Mouse (Mus musculus): Measurements from ENCODE around the gene Slc10a6.

Gene Slc10a6

DNA sequence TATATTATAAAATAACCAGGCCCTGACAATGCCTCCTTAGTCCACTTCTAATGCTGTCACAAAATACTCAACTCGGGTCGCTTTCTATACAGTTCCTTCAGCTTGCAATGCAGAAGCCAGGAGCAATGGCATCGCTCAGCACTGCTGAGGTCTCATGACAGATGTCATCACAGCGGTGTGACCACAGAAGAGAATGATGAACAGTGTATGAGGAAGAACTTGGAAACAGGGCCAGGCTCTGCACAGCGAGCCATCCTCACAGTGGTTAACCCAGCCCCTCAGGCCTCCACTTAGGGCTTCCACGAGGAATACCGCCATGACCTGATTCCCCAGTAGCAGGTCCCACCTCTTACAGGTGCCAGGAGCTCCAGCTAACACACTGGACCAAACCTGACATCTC is 14.8 kb downstream of the Slc10a6 start:
- DNase-seq, result no peak

DNA sequence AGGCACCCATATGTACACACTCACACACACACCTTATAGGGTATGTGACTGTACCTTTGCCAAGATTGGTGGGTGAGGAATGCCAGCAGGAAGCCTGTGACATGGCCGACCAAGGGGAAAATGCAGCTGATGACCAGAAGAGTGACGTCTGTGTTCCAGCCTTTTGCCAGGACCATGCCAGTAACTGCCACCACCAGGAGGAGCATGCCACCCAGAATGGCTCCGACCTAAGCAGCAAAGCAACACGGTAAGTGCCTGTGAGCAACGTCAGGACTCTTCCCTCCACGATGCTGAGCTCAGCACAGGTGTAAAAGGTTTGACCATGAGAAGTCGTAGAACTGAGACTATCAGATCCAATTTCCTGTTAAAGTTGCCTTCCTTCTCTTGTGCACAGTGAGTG is 16.9 kb downstream of the Slc10a6 start:
- DNase-seq, result no peak

DNA sequence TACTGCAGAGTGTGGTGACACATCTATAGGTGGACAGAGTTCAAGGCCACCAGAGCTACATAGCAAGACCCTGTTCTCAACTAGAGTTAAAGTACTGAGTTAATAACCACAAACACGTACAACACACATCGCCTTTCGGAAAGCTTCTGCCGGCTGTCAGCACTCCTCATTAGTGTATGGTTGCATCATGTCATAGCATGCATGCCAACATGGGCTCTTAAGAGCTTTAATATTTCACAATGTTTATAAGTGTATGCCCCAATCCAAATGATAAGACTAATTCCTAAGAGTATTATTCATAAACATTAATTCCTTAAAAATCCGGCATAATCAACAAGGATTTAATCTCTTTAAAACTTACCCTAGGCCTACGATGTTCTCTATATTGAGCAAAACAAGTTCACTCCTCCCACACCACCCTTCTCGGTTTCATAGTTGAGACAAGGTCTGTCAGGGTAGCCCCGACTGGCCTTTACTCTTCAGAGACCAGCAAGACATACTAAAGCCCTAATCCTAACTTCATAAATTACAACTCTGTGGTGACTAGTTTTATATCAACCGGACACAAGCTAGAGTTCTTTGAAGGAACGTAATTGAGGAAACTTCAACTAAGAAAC is 18.2 kb downstream of the Slc10a6 start:
- no peak for DNase-seq

DNA sequence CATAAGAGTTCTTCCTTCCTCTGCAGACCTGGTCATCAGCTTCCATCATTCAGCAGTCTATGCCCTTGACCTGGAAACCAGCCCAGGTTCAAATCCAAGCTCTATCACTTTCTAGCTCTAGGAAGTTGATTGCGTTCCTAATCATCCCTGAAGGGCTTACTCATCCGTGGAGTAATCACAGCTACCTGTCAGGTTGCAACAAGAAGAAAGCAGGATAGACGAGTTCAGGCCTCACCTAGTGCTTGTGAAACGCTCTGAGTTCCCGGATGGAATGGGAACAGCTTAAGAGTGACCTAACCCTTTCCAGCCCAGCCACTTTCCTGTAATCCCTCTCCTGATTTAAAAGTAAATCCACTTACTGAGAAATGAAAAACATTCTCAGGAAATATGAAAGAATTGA is 19.1 kb downstream of the Slc10a6 start:
- no peak for DNase-seq

DNA sequence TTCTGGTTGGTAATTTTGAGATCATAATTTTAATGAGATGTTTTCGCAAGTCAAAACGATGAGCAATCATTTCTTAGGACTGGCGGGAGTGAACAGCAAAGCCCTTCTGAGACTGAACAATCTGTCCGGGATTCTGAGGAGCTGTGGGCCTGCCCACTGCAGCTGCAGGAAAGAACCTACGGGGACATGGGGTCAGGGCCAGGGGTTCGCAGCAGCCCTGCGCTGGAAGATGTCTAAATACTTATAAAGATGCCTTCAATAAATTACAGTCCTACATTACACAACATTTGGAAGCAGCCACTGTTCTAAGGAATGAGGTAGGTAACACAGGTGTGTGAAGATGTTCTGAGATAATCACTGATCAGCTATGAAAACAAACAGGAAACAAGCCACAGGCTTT is 23.5 kb downstream of the Slc10a6 start:
- no peak for DNase-seq

DNA sequence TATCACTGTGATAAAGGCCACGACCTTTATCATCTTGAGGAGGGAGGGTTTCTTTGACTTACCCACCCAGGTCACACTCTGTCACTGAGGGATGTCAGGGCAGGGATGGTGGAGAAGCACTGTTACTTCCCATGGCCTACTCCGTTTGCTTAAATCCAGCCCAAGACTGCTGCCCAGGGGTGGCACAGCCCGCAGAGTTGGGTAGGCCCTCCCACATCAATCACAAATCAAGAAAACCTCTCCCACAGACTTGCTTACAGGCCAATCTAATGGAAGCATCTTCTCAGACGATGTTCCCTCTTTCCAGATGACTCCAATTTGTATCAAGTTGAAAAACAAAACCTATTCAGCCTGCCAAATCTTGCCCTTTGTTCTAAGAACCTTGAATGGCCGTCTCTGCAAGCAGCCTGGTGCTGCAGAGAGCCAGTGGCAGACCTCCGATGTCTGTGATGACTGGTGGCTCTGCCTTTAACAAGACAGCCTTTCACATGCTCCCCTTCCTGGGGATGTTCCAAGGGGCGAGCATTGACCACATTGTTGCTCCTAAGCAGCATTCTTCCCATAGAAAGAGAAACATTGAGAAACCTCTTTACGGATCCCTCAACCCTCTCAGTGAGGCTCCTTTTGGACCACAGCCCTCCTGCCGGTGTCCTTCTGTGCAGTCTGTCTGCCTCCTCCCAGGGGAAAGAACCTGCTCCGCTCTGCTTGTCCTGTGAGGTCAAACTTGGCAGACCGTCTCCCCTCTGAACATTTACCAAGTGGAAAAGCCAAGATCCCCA is 25.9 kb downstream of the Slc10a6 start:
- no peak for DNase-seq

DNA sequence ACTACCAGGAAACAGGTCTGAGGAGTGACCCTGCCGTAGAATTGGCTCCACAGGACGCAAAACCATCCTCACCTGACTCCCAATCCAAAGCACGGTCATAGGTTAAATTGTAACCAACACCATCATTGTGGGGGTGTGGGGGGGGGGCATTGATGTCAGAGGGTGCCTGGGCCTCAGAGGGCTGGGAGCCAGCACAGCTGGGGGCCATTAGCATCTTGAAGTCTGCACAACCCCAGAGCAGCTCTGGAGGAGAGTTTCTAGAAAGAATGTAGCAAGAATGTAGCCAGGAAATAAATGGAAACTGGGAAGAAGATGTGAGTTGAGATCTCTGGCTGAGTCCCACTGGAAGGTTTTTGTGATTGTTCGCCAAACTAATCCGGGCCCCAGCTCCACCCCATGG is 30.3 kb downstream of the Slc10a6 start:
- no peak for DNase-seq

DNA sequence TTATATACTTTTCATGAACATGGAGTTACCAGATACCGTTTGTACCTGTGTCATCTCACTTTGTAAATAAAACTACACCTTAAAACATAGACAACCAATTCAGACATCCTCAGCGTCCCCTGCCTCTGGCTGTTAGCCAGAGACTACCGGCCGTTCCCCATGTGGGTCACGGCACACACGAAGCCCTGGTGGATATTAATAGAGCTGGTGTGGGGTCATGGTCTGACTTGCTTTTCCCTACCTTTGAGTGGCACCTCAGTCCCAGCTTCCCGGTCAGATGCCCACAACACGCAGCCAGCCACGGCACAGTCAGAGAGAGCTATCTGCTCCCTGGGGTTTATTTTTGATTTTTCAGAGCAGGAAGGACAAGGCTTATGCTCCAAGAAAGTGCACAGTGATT is 30.9 kb downstream of the Slc10a6 start:
- DNase-seq, result no peak

DNA sequence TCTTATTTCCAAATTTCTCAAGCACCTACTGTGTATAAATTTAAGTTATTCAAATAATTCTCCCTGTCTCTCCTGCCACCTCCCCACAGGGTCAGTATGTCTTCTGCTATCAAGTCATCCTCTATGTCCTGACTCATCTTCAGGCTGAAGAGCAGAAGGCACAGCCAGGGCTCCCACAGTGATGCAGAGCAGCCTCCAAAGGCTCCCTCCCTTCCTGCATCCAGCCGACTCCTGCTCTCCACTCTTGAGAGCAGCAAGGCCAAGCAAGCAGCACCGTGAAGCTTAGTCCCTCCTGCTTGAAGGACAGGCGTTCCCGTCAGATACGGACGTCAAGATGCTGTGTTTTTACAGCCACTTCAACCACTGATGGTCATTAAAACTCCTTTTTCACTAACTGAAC is 31.6 kb downstream of the Slc10a6 start:
- no peak for DNase-seq

DNA sequence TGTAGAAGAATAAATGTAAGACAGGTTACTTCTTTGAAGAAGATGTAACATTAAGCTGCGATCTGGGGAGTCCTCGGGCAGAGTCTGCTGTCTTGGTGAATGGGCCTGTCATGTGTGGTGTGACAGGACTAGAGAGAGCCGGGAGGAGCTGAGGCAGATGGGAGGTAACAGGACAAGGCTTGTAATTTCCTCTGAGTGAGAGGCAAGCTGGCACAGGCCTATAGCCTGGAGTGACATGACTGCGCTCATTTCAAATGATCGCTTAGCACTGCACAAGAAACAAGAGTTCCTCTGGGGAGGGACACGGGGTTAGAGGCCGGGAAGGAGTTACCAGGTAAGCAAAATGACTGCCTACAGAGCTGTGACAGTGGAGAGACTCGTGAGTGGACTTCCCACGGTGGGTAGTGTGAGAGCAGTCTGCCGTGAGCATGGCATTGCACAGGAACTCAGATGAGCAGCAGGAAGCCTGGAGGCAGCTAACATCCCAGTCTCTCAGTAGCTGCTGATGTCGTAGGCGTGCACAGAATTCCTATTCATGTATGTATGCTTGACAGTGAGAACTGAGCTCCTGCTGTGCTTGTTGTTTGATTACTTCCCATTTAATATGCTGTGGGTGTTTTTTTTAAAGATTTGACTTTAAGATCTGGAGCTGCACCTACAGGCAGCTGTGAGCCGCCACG is 32.6 kb downstream of the Slc10a6 start:
- DNase-seq, result no peak

DNA sequence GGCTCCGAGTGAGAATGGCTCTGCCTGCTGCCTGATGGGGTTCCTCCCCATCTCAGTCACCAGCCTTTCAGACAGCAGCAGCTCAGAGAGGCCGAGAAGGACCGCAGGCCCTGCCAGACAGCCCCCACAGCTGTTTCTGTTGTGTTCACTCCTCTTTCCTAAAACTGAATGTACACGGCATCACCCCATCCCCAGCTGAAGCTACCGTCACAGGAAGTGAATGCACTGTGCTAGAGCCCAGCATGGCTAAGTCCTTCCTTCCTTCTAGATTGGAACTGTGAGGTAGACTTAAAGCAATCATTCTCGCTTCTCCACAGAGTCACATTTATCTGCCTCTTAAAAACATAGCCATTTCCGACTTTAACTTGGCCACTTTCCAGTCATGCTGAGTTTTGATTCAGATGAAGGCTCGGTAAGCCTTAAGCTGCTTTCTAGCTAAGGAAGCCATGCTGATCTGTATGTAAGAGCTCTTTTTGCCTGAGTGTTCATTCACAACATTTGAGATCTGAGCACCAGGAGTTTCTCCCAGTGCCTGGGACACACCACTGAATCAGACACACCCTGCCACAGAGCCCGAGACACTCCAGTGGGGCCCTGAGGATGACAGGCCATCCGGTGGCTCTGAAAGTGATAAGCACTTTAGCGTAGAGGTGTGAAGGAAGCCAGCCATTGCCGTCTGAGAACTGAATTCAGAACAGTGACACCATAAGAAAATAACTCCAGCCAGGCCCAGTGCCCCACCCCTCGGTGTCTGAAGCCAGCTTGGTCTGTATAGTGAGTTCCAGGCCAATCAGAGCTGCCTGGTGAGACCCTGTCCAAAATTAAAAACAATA is 33.6 kb downstream of the Slc10a6 start:
- DNase-seq, result no peak

DNA sequence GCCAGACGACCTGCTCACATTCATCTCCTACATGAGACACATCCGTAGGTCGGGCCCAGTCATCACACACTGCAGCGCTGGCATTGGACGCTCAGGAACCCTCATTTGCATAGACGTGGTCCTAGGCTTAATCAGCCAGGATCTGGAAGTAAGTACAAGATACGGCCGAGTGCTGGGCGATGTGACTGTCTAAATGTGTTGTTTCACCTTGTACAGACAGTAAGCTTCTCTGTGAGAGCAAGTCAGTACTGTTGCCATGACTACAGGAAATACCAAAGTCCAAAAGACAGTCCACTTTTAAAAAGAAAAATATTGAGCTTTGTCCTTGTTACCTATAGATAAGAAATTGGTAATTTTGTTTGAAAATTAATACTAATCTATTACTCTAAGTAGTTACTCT is 35.6 kb downstream of the Slc10a6 start:
- DNase-seq, result no peak

DNA sequence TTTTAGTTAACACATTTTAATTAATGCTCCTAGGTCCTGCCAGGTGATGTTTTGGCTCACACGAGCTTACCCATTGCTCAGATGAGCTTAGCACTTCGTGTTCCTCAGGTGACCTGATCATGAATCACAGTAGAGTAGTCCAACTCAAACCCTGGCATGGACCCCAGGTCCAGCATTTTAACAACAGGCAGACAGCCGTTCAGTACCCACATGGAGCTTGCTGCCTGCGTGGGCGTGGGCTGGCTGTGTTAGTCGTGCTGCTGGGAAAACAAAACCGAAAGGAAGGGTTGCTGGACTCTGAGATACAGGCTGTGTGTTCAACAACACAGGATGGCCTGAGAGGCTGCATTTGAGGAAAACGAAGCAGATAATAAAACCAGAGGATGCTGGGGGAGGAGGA is 36.5 kb downstream of the Slc10a6 start:
- DNase-seq, result no peak

DNA sequence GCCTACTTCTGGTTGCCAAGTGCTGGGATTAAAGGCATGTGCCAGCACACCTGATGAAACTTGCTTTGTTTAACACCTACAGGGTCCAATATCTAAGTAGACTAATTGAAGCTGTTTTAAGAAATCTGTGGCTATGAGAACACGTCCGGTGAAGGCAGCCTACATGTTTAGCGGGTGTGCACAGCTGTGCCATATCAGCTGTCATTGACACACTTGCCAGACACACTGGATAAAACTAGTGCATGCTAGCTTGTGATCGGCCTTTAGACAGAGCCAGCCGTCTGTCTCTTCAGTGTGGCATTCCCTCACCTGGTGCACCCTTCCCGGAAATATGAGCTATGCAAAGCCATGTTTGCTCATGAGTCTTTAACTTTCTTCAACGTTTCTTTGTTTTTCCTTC is 37.4 kb downstream of the Slc10a6 start:
- no peak for DNase-seq

DNA sequence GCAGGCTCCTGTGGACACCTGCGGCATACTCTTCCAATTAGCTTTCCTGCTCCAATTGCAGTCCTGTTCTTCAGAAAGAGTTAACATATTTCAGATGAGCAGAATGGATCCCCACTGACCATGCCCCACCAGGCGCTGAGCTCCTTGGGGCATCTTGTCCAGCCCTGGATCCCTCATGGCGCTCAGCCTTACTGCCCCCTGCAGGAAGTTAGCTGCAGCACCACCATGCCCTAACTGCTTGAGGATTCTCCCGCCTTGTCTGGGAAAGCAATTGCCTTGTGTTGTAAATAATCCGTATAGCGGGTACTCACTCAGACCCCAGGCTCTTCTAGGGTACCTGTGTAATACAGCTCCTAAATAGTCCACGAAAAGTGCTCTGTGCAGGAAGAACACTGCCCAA is 42.0 kb downstream of the Slc10a6 start:
- DNase-seq, result no peak

DNA sequence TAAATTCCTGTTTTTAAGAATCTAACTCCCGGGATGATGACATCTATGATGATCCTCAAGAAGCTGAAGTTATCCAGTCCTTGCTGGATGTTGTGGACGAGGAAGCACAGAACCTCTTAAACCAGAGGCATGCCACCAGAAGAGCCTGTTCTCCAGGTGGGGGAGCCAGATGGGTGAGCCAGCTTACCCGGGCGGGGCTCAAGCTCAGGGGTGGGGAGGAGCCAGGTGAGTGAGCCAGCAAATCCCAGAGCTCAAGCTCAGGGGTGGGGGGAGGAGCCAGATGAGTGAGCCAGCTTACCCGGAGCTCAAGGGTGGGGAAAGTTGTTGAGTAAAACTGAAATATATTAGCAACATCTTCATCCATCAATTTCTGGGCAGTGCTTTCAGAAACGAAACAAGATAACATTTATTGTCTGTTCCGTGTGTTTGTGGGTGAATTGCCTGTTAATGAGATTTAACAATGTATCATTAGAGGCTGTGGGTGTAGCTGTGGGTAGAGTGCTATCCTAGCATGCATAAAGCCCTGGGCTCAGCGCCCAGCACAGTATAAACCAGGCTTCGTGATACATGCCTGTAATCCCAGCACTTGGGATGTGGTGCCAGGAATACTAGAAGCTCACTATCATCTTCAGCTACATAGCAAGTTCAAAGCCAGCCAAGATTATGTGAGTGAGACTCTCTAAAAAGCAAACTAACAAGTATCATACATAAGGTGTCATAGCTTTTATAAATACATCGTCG is 49.4 kb downstream of the Slc10a6 start:
- no peak for DNase-seq

DNA sequence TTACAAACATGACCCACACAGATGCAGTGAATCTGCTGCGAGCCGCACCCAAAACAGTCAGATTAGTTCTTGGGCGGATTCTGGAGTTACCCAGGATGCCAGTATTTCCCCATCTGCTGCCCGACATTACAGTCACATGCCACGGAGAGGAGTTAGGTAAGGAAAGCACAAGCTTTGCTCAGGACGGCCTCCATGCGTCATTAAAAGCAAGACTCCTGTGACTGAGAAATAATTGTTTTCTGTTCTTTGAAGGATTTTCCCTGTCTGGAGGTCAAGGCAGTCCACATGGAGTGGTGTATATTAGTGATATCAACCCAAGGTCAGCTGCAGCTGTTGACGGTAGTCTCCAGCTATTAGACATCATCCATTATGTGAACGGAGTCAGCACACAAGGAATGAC is 59.8 kb downstream of the Slc10a6 start:
- DNase-seq, result no peak

DNA sequence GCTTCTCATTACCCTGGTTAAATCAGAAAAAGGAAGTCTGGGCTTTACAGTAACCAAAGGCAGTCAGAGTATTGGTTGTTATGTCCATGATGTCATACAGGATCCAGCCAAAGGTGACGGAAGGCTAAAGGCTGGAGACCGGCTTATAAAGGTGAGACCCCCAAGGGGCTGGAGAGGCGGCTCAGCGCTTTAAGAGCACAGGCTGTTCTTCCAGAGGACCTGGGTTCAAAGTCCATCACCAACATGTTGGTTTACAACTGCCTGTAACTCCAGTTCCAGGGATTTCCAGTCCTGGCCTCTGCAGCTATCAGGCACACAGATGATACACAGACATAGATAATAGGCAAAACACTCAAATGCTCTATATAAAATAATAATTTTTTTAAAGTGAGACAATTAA is 61.2 kb downstream of the Slc10a6 start:
- no peak for DNase-seq

DNA sequence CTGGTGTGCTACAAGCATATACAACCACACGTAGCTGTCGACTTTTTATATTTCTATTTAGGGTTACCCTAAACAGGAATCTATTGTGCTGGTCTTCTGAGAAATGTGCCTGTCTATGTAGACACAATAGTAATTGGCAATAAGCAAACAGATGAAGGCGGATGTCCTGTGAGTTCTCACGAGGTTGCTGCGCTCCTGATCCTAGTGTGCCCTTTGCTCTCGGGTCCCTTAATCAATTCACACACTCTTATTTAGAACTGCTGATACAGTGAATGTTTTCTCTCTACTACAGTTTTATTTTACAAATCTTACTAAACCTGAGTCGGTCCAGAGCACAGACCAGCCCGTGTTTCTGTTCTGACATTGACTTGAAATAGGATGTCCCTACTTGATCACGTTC is 68.7 kb downstream of the Slc10a6 start:
- peak; percentile 55 for DNase-seq

Measured in kidney, adult 11 months (tissue).